Mouse (Mus musculus): ENCODE results near the gene Gm44805. TPM values are rescaled to one million over a fixed set of nuclear protein-coding genes. Genes with fewer than 3 reads are reported as not detected.

Gm44805 gene
- not detected for polyA plus RNA-seq (2017; shearing (Covaris generic))

GRCm38 (mm10) chr7:19681202-19681694 lies at the start of gene Gm44805, which contains the start of gene Apoc4:
Gene Gm44805, minus strand, starts transcription at chr7:19681423.
Gene Apoc4, minus strand, starts transcription at chr7:19681479.

GRCm38 (mm10) chr7:19715239-19716054 lies 34.2 kb upstream of the Gm44805 start, which contains the start of gene Tomm40:
Gene Tomm40, minus strand, starts transcription at chr7:19715438.

GRCm38 (mm10) chr7:19698907-19699826 lies 17.9 kb upstream of the Gm44805 start, which contains the start of gene Apoe:
Gene Apoe, minus strand, starts transcription at chr7:19699188.

GRCm38 (mm10) chr7:19691873-19692865 lies 10.9 kb upstream of the Gm44805 start, which contains the start of gene Apoc1:
Gene Apoc1, minus strand, starts transcription at chr7:19692660.

GRCm38 (mm10) chr7:19677872-19678271 lies 3.4 kb downstream of the Gm44805 start, which contains the start of gene Apoc2:
Gene Apoc2, minus strand, starts transcription at chr7:19677941.

DNA sequence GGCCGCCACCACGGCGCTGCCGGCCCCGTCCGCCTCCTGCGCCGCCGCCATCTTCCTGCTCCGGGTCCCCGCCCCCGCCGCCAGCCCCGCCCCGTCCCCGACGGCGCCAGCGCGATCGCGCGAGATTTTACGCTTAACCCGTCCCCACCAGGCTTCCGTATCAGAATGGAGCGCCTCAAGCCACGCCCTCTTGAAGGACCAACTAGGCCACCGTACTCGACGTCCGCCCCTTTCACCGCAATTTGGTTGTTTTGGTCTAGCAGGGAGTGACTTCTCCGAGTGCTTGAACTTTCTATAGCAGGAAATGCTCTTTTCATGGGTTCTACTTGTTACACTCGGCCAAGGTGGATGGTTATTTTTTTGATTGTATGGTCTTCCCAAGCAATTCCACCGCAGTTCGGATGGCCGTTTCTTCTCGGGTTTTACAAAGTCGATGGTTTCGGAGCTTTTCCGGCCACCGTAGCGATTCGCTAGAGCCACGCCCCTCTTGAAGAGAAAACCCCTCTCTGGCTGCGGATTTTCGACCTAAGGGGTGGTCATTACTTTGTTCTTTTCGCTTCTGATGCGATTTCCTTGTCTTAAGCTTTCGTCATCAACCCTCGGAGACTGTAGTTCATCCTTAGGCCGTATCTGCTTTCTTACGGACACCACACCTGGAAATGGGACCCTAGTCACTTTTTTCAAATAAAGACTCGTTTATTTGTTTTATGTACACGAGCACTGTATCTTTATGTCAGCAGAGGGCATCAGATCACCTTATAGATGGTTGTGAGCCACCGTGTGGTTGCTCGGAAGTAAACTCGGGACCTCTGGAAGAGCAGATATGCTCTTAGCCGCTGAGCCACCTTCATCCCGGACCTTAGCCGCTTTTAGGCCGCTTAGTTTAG lies 16.0 kb downstream of the Gm44805 start, which contains the start of gene Clptm1:
TSS of gene Clptm1 (minus strand) at position 79 of the 887 bp plus-strand sequence.

DNA sequence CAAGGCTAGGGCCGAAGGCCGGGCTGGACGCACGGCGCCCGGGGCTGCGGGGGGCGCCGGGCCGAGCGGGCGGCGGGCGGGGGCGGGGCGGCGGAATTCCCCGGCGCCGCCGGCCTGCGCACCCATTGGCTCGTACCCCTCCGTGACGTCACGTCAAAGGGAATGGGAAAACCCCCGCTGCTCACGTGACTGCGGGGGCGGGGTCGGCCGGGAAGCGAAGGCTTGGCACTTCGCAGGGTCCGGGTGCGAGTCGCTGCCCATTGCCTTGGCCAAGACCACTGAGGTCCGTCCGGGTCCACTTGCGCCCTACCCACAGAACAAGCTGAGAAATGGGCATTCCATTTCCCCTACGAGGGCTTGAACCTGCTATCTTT lies 51.9 kb downstream of the Gm44805 start, which contains the start of gene Relb:
TSS of gene Relb (minus strand) at position 78 of the 374 bp plus-strand sequence.

Other genes with a start within 250 kb of the Gm44805 start
- 1 to 10 TPM; 6.1 to 8.5 TPM for gene Mark4, start 222.6 kb downstream of the Gm44805 start, polyA plus RNA-seq (2017; shearing (Covaris generic))
- gene Exoc3l2, start 218.1 kb downstream of the Gm44805 start, polyA plus RNA-seq (2017; shearing (Covaris generic)): under 1 TPM in 1 of 2 experiments, not detected in 1; 0.09 TPM
- gene Bloc1s3, start 173.1 kb downstream of the Gm44805 start, polyA plus RNA-seq (2017; shearing (Covaris generic)): 1 to 10 TPM; 9.1 to 9.8 TPM
- gene Trappc6a, start 173.0 kb downstream of the Gm44805 start, polyA plus RNA-seq (2017; shearing (Covaris generic)): 100 to 1,000 TPM in 1 of 2 experiments, 10 to 100 TPM in 1; 79.0 to 101 TPM
- under 1 TPM in 1 of 2 experiments, not detected in 1; 0.60 TPM for gene Nkpd1, start 163.6 kb downstream of the Gm44805 start, polyA plus RNA-seq (2017; shearing (Covaris generic))
- 10 to 100 TPM; 15.7 to 15.9 TPM for gene Ppp1r37, start 118.3 kb downstream of the Gm44805 start, polyA plus RNA-seq (2017; shearing (Covaris generic))
- 1 to 10 TPM in 1 of 2 experiments, under 1 TPM in 1; 0.94 to 1.7 TPM for gene Zfp296, start 104.1 kb downstream of the Gm44805 start, polyA plus RNA-seq (2017; shearing (Covaris generic))
- 100 to 1,000 TPM; 111 to 136 TPM for gene Gemin7, start 103.8 kb downstream of the Gm44805 start, polyA plus RNA-seq (2017; shearing (Covaris generic))
- 10 to 100 TPM; 59.6 to 76.8 TPM for gene Clasrp, start 76.9 kb downstream of the Gm44805 start, polyA plus RNA-seq (2017; shearing (Covaris generic))
- 100 to 1,000 TPM in 1 of 2 experiments, 10 to 100 TPM in 1; 95.9 to 105 TPM for gene Relb, start 52.0 kb downstream of the Gm44805 start, polyA plus RNA-seq (2017; shearing (Covaris generic))
- gene Clptm1, start 16.4 kb downstream of the Gm44805 start, polyA plus RNA-seq (2017; shearing (Covaris generic)): 100 to 1,000 TPM; 150 to 152 TPM
- gene Apoc2, start 3.5 kb downstream of the Gm44805 start, polyA plus RNA-seq (2017; shearing (Covaris generic)): not detected
- under 1 TPM in 1 of 2 experiments, not detected in 1; 0.07 TPM for gene Apoc4, start 56 bp upstream of the Gm44805 start, polyA plus RNA-seq (2017; shearing (Covaris generic))
- 1 to 10 TPM in 1 of 2 experiments, not detected in 1; 1.5 TPM for gene Apoc1, start 11.2 kb upstream of the Gm44805 start, polyA plus RNA-seq (2017; shearing (Covaris generic))
- 10 to 100 TPM; 10.9 to 46.1 TPM for gene Apoe, start 17.8 kb upstream of the Gm44805 start, polyA plus RNA-seq (2017; shearing (Covaris generic))
- 10 to 100 TPM; 74.3 to 77.1 TPM for gene Tomm40, start 34.0 kb upstream of the Gm44805 start, polyA plus RNA-seq (2017; shearing (Covaris generic))
- gene Nectin2, start 69.1 kb upstream of the Gm44805 start, polyA plus RNA-seq (2017; shearing (Covaris generic)): under 1 TPM; 0.10 to 0.84 TPM
- gene Bcam, start 89.6 kb upstream of the Gm44805 start, polyA plus RNA-seq (2017; shearing (Covaris generic)): 10 to 100 TPM in 1 of 2 experiments, 1 to 10 TPM in 1; 2.3 to 15.9 TPM
- gene Cblc, start 115.4 kb upstream of the Gm44805 start, polyA plus RNA-seq (2017; shearing (Covaris generic)): 1 to 10 TPM in 1 of 2 experiments, under 1 TPM in 1; 0.25 to 1.3 TPM
- gene Bcl3, start 141.3 kb upstream of the Gm44805 start, polyA plus RNA-seq (2017; shearing (Covaris generic)): 100 to 1,000 TPM in 1 of 2 experiments, 10 to 100 TPM in 1; 88.9 to 130 TPM
- not detected for gene Gm19345, start 170.6 kb upstream of the Gm44805 start, polyA plus RNA-seq (2017; shearing (Covaris generic))
- under 1 TPM in 1 of 2 experiments, not detected in 1; 0.10 TPM for gene Ceacam16, start 179.9 kb upstream of the Gm44805 start, polyA plus RNA-seq (2017; shearing (Covaris generic))
- gene Ceacam19, start 206.5 kb upstream of the Gm44805 start, polyA plus RNA-seq (2017; shearing (Covaris generic)): under 1 TPM in 1 of 2 experiments, not detected in 1; 0.06 TPM
- gene Pvr, start 239.7 kb upstream of the Gm44805 start, polyA plus RNA-seq (2017; shearing (Covaris generic)): 10 to 100 TPM; 27.5 to 32.5 TPM